Mouse (Mus musculus) CD8-positive naive resting alpha-beta T cell, adult 2 months (primary cell): ENCODE results near the gene Pygb.
A peak's percentile ranks its signal among the peaks of the same experiment; 100 is the strongest.

Experiments used
- DNase-seq, 2 experiments: peaks; one replicate each; pipeline ENCODE4 v3.0.0; 2022; ENCODE audit warnings: low read depth in 2 of 2, low spot score in 2 of 2

Pygb gene

DNA sequence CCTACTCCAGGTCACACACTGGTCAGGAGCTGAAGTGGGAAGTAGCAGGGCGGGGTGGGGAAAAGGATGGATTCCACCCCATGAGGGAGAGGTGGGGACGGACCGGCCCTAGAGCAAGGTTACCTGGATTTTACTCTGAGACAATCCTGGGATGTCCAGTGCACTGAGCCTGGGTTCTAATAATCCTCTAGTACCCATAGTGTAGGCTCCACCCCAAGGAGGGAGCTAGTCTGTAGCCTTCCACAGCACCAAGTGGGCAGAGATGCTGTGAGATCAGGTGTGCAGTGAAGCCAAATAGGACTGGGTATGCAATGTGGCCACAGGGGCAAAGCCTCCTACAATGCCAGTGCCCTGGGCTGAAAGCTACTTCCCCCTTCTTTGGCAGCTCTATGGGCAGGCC, 51.2 kb downstream of the Pygb start:
- no peak for DNase-seq

DNA sequence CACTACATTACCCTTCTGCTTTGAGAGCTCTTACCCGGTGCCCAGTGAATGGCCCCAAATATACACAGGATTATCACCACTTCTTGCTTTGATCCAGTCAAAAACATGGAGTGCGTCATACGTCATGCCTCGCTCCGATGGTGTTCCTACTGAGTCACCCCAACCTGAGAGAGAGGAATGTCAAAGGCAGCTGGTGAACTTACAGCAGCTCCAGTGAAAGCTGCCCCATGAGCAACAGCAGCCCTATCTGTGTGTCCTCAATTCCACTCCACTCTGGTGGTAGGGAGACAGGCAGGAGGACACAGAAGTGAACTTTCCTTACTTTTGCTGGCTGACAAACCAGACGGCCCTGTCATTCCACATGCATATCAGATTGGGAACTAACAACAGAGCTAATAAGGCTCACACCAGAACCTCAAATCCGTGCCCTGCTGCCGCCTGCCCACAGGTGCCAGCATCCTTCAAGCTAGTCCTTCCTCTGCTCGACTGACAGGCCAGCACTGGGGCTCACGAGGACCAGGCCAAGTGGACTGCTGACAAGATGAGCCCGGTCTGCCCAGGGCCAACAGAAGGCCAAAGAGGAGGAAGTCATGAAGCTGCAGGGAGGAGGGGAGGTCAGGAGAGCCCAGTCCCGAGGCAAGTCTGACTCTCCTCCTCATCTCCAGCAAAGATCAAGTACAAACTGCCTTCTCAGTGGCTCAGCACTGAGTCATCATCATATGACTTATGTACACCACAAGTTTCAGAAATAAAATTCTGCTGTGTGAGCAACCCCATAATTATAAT, 53.3 kb downstream of the Pygb start:
- no peak for DNase-seq

DNA sequence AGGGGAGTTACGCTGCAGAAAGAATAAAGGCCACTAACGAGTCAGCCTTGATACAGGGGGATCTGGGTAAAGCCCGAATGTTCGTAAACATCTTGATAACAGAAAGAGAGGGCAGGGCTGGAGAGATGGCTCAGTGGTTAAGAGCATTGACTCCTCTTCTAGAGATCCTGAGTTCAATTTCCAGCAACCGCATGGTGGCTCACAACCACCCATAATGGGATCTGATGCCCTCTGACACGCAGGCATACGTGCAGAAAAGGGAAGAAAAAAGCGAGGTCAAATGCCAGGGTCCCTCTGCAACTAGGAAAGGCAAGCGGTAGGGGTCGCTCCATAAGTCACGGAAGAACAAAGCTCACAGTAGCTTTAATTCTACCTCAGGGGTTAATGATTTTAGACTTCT, 54.6 kb downstream of the Pygb start:
- DNase-seq = no peak

DNA sequence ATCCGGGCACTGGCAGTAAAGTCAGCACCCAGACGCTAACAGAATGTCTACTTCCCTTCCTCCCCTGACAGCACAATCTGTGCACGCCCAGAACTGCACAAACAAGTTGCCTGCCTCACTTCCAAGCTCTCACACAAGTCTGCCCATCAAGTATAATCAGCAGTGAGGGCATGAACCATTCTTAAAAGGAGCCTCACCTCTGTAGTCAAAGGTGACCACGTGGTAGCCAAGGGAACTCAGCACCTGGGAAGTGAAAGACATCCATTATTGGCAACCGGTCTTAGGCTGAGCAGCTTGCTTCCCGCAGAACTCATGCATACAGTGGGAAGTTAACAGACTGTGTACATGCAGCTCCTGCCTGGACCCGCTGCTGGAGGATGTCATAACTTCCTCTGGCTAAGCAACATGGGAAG, 55.5 kb downstream of the Pygb start:
- no peak for DNase-seq

DNA sequence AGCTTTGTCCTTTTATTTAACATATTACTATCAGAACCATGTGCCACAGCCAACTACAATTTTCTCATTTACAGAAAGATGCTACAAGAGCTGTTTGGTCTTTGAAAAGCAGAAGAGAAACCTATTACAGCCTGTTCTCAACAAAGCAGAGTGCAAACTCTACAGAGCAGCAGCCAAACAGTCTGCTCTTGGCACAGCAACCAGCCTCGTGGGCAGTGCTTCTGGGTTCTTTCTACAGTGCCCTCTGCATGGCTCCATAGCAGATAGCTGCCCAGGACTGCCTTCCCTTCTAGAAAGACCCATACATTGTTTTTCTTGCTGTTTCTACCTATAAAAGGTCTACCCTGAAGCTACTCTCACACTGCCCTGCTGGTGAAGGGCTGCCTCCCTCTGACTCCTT, 58.3 kb downstream of the Pygb start:
- no peak for DNase-seq

DNA sequence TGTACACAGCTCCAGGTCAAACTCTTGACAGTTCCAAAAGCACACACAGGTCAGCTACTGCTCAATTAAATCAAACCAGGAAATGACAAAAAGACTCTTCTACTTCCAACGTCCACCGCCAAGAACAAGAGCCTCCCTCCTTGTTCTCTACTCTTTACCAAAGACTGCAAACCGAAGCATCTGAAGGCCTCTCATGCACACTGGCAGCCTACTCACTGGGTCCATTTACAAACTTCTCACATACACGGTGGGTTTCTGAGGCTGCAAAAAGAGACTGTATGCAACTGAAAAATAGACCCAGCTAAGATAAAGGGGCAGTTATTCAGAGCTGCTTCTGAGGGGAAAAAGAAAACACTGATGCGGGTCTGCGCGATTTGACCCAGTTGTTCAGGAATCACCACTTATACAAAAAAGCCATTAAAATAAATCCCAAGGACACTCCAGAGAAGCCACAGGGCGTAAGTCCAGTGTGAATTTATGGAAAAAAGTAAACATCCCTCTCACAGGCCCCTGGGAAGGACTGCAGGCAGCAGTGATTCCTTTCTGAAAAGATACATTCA, 61.0 kb downstream of the Pygb start:
- DNase-seq = no peak

DNA sequence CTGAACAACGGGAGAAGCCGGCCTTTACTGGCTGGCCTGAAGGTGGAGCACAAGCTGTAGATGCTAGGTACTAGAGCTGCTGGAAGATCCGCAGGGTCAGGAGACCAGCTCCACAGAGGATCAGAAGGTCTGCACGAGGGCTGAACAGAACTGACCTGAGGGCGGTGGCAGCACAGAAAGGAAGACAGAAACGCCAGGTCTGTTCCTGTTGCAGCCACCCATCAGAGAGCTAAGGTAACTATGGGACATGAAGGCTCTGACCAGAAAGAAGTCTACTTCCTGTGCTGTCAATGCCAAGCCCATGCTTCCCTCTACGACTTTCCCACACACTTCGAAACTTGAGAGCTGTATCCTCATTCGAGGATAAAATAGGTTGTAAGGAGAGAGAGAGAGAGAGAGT, 64.7 kb downstream of the Pygb start:
- no peak for DNase-seq

DNA sequence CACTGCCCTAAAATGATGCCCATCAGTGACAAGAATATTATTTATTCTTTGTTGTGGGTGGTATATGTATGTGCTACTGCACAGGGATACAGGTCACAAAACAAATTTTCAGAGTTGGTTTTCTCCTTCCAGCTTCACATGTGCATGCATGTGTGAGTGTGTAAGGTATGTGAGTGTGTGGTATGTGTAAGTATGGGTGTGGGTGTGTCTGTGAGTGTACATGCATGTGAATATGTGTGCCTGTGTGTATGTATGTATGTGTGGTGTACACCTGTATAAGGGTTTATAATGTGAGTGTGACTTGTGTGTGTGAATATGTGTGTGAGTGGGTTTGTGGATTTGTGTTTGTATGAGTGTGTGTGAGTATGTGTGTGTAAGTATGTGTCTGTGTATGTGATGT, 68.7 kb downstream of the Pygb start:
- DNase-seq = no peak

DNA sequence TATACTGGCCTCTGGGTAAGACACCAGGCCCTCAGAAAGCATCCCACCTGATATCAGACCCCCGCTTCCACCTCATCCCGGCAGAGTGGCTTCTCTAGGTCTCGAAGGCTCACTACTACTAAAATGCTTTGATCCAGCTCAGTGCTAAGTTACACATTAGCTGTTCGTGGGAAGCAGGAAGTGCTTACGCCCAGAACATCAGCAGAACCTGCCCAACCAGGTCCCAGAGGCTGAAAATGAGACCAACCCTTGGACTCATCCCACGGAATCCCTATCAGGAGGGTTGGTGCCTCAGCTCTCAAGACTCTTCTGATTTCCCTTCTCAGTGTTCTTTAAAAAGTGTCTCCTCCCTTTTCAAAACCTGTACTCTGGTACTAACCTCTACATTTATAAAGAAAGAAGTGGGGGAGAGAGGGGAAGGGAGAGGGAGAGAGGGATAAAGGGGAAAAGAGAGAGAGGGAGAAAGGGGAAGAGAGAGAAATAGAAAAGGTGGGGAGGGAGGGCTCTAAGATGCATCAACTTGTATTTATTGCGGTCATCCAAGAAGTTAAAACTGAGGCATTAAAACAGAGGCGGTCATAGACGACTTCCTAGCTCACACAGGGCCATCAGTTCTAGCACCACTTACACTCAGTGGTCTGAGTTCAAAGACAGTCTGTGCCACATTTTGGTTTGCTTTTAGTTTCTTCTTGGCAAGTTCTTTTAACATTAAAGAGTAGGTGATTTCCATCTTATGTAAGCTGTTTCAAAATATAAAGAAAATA, 72.4 kb downstream of the Pygb start:
- no peak for DNase-seq

DNA sequence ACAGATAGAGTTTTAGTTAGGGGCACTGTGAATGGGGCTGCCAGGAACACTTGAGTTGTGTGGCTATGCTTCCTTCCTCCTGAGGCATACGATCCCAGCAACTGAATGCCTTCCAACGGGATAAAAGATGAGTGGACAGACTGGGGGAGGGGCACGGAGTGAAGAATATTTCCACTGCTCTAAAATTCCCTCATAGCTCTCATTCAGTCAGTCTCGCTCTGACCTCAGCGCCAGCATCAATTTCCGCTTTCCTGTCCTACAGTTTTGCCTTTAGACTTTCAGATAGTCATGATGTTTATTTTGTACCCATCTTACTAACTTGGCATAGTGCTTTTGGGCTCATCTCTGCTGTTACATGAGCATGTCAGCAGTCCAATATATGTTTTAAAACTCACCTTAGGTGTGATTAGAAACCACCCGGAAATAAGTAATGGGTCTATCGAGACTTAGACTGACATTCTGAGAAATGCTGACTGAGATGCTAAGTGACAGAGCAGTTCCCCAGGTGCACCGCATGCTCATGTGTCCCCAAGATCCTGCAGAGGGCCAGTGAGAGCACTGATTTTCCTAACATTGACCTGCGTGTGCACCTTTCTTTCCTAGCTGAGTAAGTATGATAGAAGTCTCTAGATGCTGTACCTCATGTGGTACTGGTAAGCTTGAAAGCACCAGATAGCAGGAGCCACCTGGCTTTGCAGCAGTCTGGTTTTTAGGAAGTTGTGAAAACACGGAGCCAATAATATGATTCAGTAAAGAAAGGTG, 73.4 kb downstream of the Pygb start:
- DNase-seq = no peak

DNA sequence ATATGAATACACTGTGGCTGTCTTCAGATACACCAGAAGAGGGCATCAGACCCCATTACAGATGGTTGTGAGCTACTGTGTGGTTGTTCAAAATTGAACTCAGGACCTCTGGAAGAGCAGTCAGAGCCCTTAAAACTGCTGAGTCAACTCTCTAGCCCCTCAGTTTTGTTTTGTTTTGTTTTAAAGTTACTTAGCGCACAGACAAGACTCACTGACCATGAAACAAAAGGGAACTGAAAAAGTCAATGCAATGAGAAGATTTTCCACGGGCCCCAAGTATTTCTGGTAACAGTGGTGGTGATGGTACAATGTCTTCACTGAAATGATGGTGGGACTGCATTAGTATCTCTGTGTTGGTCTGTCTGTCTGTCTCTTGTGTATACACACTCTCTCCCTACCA, 74.6 kb downstream of the Pygb start:
- no peak for DNase-seq

DNA sequence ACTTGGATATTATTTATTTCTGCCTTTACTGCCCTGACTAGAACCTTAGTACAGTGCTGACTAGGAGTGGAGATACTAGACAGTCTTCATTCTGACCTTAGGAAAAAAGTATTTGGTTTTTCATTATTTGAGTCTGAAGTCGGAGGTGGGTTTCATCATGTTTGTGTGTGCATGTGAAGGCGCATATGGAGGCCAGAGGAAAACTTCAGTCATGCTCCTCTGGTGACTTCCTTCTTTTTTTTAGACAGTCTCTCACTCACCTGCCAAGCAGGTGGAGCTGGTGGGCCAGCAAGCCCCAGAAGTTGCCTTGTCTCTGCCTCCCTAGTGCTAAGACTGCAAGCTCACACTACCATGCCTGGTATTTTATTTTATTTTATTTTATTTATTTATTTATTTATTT, 80.5 kb downstream of the Pygb start:
- no peak for DNase-seq

DNA sequence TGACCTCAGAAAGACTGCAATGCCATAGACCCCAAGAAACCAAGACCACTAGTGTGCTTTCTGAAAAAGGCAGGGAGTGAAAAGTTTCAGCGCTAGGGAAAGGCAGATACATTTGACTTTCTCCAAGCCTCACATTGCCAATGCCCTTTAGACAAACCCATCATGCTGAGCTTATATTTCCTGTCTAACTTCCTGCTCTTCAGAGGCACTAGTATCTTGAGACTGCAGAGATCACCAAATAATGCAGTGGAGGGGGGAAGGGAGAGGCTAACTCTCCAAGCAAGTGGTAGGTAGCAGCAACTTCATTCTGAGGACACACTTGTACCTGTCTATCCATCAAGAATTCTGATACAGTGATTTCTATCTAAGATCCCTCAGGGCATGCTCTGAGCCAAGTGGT, 82.9 kb downstream of the Pygb start:
- peak in 1 of 2 experiments; percentile 7 for DNase-seq

DNA sequence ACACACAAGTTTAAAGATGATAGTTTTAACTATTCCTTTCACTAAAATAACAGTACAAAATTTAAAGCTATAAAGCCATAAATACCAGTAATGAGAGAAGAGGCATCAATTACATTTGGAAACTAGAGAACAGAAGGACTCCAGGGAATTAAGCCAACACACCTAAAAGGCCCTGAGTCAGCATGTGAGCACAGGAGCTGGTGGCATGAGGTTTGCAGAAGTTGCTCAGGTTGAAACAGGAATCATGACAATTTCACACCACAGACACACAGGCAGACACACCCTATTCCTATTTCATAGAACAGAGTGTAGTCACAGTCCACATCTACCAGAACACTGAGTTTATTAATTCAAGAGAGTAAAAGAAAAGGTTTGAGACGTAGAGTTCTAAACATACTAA, 88.0 kb downstream of the Pygb start:
- no peak for DNase-seq

DNA sequence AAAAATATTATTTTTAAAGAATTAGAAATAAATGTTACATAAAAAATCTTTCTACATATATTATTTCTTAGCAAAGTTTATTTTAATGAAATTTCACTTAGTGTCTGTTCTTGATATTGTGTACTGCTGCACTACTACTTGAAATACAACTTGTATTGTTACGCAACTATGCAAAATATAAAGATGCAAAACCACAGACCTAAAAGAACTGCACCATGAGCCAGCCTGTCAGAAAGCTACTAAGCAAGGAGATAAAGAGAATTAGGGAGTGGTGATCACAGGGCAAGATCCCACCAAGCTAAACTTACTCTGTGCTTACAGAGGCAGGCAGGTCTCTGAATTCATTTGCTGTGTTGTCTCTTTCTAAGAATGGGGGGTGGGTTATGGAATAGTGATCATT, 88.7 kb downstream of the Pygb start:
- DNase-seq = no peak

DNA sequence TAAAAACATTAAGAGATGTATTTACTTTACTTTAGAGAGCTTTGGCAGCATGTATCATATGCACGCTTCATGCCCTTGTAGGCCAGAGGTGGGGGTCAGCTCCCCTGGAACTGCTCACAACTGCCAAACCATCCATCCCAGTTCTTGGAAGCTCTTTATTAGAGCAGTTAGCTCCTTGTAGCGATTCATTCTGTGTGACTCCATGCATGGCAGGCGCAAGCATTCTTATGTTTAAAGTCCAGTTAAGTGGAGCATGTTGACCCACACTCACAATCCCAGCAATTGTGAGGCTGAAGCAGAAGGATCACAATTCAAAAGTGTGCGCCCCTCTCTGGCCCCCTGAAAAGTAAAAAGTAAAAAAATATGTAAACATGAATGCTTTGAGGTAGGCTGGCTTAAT, 91.0 kb downstream of the Pygb start:
- DNase-seq = no peak
